Mouse (Mus musculus): ENCODE measurements around the gene Trpc4ap.

DNA sequence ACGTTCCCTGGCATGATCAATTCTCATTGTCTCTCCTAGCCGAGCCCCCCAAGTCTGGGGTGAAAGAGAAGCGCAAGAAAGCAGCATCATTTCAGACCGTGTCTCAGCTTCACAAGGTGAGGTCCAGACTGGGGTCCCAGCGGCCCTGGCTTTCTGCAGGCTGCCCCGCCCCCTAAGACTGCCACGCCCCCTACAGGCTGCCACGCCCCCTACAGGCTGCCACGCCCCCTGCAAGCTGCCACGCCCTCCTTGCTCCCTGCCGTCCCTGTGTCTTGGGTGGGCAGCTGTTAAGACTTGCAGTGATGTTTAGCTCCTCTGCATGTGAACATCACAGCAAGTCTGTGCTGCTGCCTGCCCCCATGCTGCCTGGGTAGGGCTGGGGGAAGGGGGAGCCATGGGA, 69.6 kb downstream of the Trpc4ap start:
- TF ChIP-seq CTCF (IDR thresholded peaks at IDR 0.05; ENCODE audit: low read depth) (no peak), EP300 (IDR thresholded peaks at IDR 0.05; ENCODE audit: low read depth) (no peak)
